Mouse (Mus musculus) CH12.LX (cell line): ENCODE data around the gene Myrip.

Experiments
- CTCF ChIP-seq, 2 experiments: IDR thresholded peaks in 1 of 2; conservative IDR thresholded peaks in 1 of 2; 2 replicates each; pipeline ENCODE4 v1.5.1; 2011 to 2012; ENCODE audit warnings: low read depth in 2 of 2, low read length in 2 of 2, improper control_type of control experiment in 1 of 2, inconsistent platforms in 1 of 2, mild to moderate bottlenecking in 1 of 2, moderate library complexity in 1 of 2
- NELFE ChIP-seq: IDR thresholded peaks from 2 replicates; pipeline ENCODE4 v1.6.1; 2011; ENCODE audit warnings: low read depth, low read length, improper control_type of control experiment

DNA sequence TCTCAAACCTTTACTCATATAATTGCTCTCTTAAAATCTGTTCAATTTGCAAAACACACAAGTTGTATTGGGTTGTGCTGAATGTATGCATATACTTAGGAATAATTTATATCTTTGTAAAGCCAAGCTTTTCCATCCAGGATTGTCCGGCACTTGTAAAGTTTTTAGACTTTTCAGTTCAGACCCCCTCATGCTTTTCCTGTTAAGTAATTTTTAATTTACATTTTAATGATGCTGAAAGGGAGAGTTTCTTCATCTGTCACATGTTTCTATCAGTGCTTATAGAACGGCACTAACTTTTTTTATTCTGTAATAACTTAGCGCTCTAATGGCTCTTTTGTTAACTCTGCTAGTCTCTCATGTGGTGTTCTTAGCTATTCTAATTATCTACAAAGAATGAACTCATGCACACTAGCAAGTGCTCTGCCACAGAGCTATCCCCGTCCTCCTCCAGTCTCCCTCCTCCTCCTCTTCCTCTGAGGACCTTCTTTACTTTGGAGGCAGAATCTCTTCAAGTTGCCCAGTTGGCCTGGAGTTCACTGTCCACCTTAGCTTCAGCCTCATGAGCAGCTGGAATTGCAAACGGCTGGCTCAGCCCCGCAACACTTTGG is 136.1 kb downstream of the Myrip start:
- no peak for TF ChIP-seq CTCF (conservative IDR thresholded peaks at IDR 0.05 in 1 of 2, IDR thresholded peaks at IDR 0.05 in 1 of 2; ENCODE audit: low read depth in 2 of 2, low read length in 2 of 2)
- TF ChIP-seq NELFE = no peak
